Mouse (Mus musculus) thymus, adult 2 months (tissue): Measurements from ENCODE around the gene Arhgef11. TPM values are rescaled to one million over a fixed set of nuclear protein-coding genes. Genes with fewer than 3 reads are reported as not detected.

Experiments used
- DNase-seq: peaks from one replicate; pipeline ENCODE4 v3.0.0; 2021
- H3K27ac ChIP-seq: fragments of 200-500 bp; 2 replicates; pipeline ENCODE4 v1.5.1; 2012; ENCODE audit warnings: low read length, control low read depth; ENCODE audit not compliant: control insufficient read depth, insufficient read depth
- H3K27me3 ChIP-seq: fragments of 200-500 bp; 2 replicates; pipeline ENCODE4 v1.6.1; 2012; ENCODE audit warnings: mild to moderate bottlenecking, low read length, moderate library complexity, mixed read lengths; ENCODE audit not compliant: control insufficient read depth, insufficient read depth
- H3K36me3 ChIP-seq: fragments of 200-500 bp; 2 replicates; pipeline ENCODE4 v1.6.1; 2012; ENCODE audit warnings: mild to moderate bottlenecking, low read length, moderate library complexity; ENCODE audit not compliant: control insufficient read depth, insufficient read depth
- H3K4me1 ChIP-seq: fragments of 200-500 bp; replicated peaks from 2 replicates; pipeline ENCODE4 v1.6.1; 2012; ENCODE audit warnings: low read length; ENCODE audit not compliant: control insufficient read depth, insufficient read depth
- H3K4me3 ChIP-seq: fragments of 200-500 bp; 2 replicates; pipeline ENCODE4 v1.5.1; 2012; ENCODE audit warnings: mild to moderate bottlenecking, low read length, control low read depth, moderate library complexity; ENCODE audit not compliant: control insufficient read depth, insufficient read depth
- CTCF ChIP-seq: fragments of 200-500 bp; IDR thresholded peaks from 2 replicates; pipeline ENCODE4 v1.5.1; 2012; ENCODE audit warnings: mild to moderate bottlenecking, control low read depth, low read length, moderate library complexity, borderline replicate concordance; ENCODE audit not compliant: control insufficient read depth, poor library complexity, insufficient read depth; ENCODE audit errors: extremely low read depth
- POLR2A ChIP-seq: fragments of 200-500 bp; IDR thresholded peaks from 2 replicates; pipeline ENCODE4 v1.6.1; 2012; ENCODE audit warnings: mild to moderate bottlenecking, low read length, control low read depth, moderate library complexity; ENCODE audit not compliant: control insufficient read depth, poor library complexity, insufficient read depth; ENCODE audit errors: extremely low read depth
- WGBS: fragments of 180-500 bp; shearing (Covaris S2); methylation state at CpG from one replicate; pipeline ENCODE4 v1.1.7; 2018; 5-methylcytosine and 5-hydroxymethylcytosine counted together
- polyA plus RNA-seq: library from polyadenylated mRNA; depleted of rRNA; stranded (reverse); fragments of >200 nt; gene quantifications from 2 replicates; pipeline ENCODE4 v1.2.3, GENCODE M21; 2012

Arhgef11 gene
- polyA plus RNA-seq, 1 experiment: 37.0 TPM

DNA sequence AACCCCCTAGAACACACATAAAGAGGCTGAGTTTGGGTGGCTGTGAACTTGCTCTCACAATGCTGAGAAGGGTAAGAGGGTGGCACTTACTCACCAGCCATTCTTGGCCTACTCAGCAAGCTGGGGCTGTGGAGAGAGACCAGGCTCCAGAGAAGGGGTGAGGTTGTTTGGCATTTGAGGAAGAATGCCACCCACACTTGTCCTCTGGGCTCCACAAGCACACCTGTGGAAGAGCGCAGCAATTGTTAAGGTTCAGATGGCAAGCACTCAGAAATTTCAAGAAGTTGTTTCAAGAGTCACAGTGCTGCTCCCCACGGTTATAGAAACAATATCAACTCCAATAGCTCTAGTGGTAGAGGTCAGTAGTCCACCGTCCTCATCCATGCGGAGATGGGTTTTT lies 1.0 kb upstream of the Arhgef11 start:
- TF ChIP-seq POLR2A (no peak), CTCF (no peak)
- no peak overlapping the region for H3K4me3 ChIP-seq
- no peak for DNase-seq
- no peaks in the 10 kb centered on the region for H3K36me3 ChIP-seq
- no peak overlapping the region for H3K27ac ChIP-seq
- H3K27me3 ChIP-seq: no peaks in the 10 kb centered on the region
- H3K4me1 ChIP-seq: peaks cover 17% of the 10 kb centered on the region
- 81% methylated on average over 4 of the region's 4 CpGs for WGBS

DNA sequence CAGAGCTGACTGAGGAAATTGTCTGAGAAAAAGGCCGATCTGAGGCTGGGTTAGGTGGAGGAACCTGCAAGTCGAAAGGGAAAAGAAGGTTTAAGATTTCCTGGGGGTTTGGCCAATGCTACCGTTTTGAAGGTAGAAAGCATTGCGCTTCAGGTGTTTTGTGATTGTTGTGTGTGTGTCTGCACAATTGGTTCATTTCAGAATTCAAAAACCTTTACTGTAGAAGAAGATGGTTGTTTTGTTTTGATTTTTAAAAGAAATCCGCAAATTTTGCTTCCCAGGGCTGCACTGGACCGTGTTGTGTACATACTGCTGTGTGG lies 412 bp downstream of the Arhgef11 start:
- no peak for DNase-seq
- Histone ChIP-seq H3K27me3 (no peaks in the 10 kb centered on the region), H3K4me1 (peaks cover 17% of the 10 kb centered on the region), H3K27ac (no peak overlapping the region), H3K4me3 (peak overlapping the region; percentile 64), H3K36me3 (no peaks in the 10 kb centered on the region)
- WGBS: 2% methylated on average over 6 of the region's 6 CpGs
- TF ChIP-seq POLR2A (no peak), CTCF (no peak)

- no peak for DNase-seq
- Histone ChIP-seq H3K27ac (no peak overlapping the region), H3K36me3 (no peaks in the 10 kb centered on the region), H3K27me3 (no peaks in the 10 kb centered on the region), H3K4me3 (no peak overlapping the region), H3K4me1 (peaks cover 17% of the 10 kb centered on the region)
- 3% methylated on average over 3 of the region's 3 CpGs for WGBS
- TF ChIP-seq CTCF: no peak
- TF ChIP-seq POLR2A: no peak
Observed at GRCm38 (mm10) chr3:87618240-87618639, 881 bp downstream of the Arhgef11 start.

DNA sequence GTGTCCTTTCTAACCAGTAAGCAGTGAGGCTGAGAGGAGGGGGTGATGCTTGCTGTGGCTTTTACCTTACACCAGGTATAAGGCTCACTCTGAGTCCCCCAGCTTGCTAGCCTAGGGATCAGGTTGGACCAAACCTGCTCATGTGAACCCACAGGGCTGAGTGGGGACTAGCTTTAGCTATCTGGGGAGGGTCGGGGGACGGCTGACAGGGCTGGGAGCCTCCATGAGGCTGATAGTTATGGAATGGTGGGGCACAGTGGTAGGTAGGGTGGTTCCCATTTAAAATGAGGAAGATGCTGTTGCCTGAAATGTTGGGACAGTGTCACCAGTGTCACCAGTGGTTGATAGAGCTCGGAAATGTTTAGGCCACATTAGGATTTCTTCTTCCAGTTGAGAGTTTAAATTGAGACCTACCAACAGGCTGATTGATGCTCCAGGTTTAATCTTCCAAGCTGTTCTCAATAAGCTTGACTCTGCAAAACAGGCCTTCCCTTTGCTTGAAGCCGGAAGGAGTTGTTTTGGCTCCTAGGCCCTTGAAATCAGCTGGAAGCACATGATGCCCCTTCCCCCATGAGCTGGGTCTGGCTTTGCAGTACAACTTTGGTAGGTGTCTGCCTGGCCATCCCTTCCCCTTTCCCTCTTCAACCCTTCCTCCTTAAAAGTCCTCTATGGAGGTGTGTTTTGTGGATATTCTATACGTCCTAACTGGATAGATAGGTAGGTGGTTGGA lies 1.8 kb downstream of the Arhgef11 start:
- Histone ChIP-seq H3K4me3 (no peak overlapping the region), H3K27ac (no peak overlapping the region), H3K27me3 (no peaks in the 10 kb centered on the region), H3K4me1 (peaks cover 17% of the 10 kb centered on the region), H3K36me3 (no peaks in the 10 kb centered on the region)
- WGBS: 93% methylated on average over 5 of the region's 5 CpGs
- DNase-seq: no peak
- TF ChIP-seq POLR2A: no peak
- TF ChIP-seq CTCF: no peak

- no peaks in the 10 kb centered on the region for H3K36me3 ChIP-seq
- no peaks in the 10 kb centered on the region for H3K27me3 ChIP-seq
- no peak for TF ChIP-seq CTCF
- no peak for TF ChIP-seq POLR2A
- 90% methylated on average over 7 of the region's 7 CpGs for WGBS
- DNase-seq: no peak
- H3K4me3 ChIP-seq: no peak overlapping the region
- H3K4me1 ChIP-seq: peaks cover 17% of the 10 kb centered on the region
- H3K27ac ChIP-seq: no peak overlapping the region
Observed at GRCm38 (mm10) chr3:87620218-87620891, 3.0 kb downstream of the Arhgef11 start.

- 95% methylated on average over 4 of the region's 4 CpGs for WGBS
- Histone ChIP-seq H3K27me3 (no peaks in the 10 kb centered on the region), H3K4me3 (no peak overlapping the region), H3K4me1 (peaks cover 5% of the 10 kb centered on the region; the same call in 1 of the 2 replicates), H3K27ac (no peak overlapping the region), H3K36me3 (no peaks in the 10 kb centered on the region)
- no peak for TF ChIP-seq CTCF
- no peak for TF ChIP-seq POLR2A
- DNase-seq: no peak
Observed at GRCm38 (mm10) chr3:87624899-87625298, 7.5 kb downstream of the Arhgef11 start.

- no peak for DNase-seq
- Histone ChIP-seq H3K36me3 (no peaks in the 10 kb centered on the region), H3K4me1 (no peaks in the 10 kb centered on the region), H3K4me3 (no peak overlapping the region), H3K27me3 (no peaks in the 10 kb centered on the region), H3K27ac (no peak overlapping the region)
- no peak for TF ChIP-seq POLR2A
- no peak for TF ChIP-seq CTCF
- 98% methylated on average over 9 of the region's 9 CpGs for WGBS
Observed at GRCm38 (mm10) chr3:87630899-87631298, 13.5 kb downstream of the Arhgef11 start.
